Mouse (Mus musculus): ENCODE results near the gene Atg10. TPM values are rescaled to one million over a fixed set of nuclear protein-coding genes. Genes with fewer than 3 reads are reported as not detected.

Gene Atg10
- 1 to 10 TPM; 5.1 to 9.9 TPM for total RNA-seq (2023)

GRCm38 (mm10) chr13:91223587-91224437 is at the start of gene Atg10:
Atg10 (minus strand) TSS chr13:91223968.

DNA sequence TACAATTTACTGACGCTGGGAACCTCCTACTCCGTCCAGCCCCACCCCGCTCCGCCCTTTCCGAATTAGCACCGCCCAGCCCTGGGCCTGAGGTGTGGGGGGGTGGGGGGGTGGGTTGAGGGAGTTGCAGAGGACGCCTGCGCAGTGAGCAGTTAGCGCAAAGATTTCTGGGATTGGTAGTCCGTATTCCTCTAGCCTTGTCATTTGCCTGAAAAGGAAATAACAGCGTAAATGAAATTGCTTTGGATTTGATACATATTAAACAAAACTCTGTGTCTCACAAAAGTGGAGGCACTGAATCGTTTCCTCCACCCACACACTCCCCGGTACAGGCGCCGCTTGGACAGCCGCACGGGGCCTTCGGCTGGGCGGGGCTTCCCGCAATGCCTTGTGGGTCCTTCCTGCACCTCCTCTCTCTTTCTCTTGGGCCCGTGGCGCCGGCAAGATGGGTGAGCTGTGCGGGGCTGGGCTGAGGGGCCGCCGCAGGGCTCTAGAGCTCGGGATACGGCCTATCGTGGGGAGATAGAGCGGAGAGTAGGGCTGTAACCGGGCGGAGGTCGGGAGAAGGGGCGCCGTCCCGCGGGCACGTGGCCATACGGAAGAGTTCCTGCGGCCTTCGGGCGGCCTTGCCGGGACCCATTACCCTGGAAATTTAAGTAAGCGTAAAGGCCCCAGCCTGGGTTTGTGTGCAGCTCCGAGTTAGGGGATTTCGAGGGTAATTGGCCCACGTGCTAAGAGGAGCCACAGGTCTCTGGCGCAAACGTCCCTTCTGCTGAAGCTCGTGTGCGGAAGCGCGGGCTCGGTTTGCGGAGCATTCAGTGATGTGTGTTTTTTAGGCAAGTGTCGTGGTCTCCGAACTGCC is 300.8 kb downstream of the Atg10 start, which contains the start of gene Rps23:
Gene Rps23 (plus strand): TSS at position 208 of the 862 bp plus-strand sequence.

DNA sequence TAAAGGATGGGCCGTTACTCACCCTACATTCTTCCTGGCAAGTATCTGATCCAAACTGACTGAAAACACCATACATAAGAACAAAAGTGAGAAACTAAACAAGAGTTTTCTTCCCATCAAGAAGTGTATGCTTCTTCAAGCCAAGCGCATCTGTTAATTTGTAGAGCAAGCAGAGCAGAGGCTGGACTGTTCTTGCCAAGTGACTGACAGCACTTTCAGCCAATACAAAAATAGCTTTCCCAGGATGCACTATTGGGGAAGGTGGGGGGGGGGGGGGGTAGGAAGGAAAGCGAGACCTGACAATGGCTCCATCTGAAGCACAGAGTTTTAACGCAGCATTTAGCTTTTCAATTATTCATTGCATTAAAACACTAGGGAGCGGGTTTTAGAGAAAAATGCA is 318.6 kb downstream of the Atg10 start, which contains the start of gene Atp6ap1l:
Gene Atp6ap1l (minus strand): TSS at position 180 of the 400 bp plus-strand sequence.

Other genes with a start within 250 kb of the Atg10 start
- gene Ssbp2, start 236.3 kb upstream of the Atg10 start, total RNA-seq (2023), result 10 to 100 TPM; 37.6 to 46.7 TPM

Data from T-cell, adult 66 days (primary cell).